Mouse (Mus musculus) B cell, adult 67 days (primary cell): ENCODE data around the gene Cdc25b. TPM values are rescaled to one million over a fixed set of nuclear protein-coding genes. Genes with fewer than 3 reads are reported as not detected.

Experiments
- total RNA-seq, 2 experiments: library from RNA; stranded (reverse); gene quantifications; 4 replicates each; pipeline ENCODE4 v1.2.4; 2023

Cdc25b gene
- total RNA-seq: 10 to 100 TPM; 79.3 to 83.2 TPM

DNA sequence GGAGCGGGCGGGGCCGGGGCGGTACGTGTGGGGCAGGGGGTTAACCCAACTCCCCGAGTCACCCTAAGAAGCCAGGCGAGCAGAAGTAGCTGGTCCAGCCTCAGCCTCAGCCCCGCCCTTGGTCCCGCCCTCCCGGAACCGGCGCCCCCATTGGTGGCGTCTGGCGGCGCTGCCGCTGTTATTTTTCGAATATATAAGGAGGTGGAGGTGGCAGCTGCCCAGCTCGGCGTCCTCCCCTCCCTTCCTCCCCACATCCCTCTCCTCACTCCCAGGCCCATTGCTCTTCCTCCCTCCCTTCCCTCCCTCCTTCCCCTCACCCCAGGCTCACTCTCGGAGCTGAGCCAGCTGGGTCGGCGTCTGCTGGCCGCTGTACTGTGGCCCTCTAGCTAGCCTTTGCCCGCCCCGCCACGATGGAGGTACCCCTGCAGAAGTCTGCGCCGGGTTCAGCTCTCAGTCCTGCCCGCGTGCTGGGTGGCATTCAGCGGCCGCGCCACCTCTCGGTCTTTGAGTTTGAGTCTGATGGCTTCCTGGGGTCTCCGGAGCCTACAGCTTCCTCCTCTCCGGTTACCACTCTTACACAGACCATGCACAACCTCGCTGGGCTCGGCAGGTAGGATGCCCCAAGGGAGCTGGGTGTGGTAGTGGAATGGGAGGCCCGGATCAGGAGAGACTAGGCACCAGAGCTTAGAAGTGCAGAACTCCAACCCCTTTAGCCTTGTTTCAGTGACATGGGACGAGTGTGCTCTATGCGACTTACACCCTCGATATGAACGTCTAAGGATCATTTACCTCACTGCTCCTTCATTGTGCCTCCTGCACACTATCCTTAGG lies at the start of gene Cdc25b, which contains the start of gene Spef1:
Gene Cdc25b, plus strand, starts transcription at position 179 of the 831 bp plus-strand sequence.
Gene Spef1, minus strand, starts transcription at position 512 of the 831 bp plus-strand sequence.

DNA sequence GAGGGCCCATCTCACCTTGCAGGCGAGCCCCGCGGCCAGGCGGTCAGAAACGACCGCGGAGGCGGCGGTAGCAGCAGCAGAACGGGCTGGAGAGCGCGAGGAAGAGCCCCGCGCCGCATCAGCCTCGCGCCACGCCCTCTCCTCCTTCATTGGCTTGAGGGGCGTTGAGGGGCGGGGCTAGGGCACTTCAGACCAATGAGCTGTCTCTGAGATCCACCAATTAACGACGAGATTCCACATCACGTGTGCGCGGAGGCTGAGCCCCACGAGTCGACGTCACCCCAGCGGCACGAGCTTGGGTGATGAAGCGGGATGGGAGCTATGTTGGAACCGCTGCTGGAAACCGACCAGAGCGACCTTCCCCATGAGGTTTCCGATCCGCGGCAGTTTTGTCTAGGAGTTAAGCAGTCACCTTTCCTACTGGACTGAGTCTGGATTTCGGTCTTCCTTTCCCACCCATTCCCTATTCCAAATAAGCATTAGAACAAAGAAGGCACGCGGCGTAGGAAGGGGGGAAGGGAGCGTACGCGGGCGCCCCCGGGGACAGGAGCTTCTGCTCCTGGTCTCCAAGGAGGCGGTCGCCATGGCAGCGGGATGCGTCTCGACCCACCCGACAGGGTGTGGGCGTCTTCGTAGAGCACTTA lies 26.7 kb upstream of the Cdc25b start, which contains the start of gene 1700037H04Rik:
Gene 1700037H04Rik, minus strand, starts transcription at position 144 of the 644 bp plus-strand sequence.

DNA sequence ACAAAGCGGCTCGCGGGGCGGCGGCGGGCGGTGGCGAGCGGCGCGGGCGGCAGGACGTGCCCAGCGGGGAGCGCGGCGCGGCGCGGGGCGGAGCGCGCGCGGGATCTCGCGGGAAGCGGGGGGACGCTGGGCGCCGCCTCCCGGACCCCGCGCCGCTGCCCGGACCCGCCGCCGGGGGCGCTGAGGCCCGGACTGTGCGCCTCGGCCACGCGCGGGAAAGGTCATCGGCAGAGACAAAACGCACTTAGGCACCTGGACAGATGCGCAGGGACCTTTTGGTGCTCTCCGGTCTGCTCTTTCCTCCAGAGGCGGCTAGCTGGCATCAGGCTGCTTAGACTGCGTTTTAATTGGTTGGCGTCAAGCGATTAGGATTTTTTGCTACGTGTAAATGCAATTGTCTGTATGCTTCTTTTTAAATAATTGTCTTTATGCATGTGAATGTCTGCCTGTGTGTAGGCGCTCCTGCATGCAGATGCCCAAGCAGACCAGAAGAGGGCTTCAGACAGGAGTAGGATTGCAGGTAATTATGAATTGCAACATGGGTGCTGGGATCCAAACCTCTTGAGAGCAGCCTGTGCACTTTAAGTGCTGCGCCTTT lies 6.7 kb upstream of the Cdc25b start, which contains the start of gene Cenpb:
Gene Cenpb, minus strand, starts transcription at position 78 of the 598 bp plus-strand sequence.

DNA sequence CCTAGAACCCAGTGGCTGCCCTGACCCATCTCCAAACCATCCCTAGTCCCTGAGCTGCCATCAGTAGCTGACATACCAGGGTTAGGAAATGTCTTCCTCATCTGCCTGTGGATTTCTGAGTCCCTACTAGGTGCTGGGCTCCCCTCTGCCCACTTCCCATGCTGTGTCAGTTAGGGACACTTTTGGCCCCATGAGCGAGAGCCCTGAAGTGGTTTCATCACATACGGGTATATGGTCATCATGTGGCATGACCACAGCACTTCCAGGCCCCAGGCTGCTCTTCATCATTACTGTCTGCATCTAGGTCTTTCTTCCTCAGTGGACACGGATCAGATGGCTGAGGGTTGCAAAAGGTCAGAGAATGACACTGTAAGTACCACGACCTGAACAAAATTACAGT lies 20.0 kb downstream of the Cdc25b start, which contains the start of gene Ap5s1:
Gene Ap5s1, plus strand, starts transcription at position 301 of the 400 bp plus-strand sequence.

DNA sequence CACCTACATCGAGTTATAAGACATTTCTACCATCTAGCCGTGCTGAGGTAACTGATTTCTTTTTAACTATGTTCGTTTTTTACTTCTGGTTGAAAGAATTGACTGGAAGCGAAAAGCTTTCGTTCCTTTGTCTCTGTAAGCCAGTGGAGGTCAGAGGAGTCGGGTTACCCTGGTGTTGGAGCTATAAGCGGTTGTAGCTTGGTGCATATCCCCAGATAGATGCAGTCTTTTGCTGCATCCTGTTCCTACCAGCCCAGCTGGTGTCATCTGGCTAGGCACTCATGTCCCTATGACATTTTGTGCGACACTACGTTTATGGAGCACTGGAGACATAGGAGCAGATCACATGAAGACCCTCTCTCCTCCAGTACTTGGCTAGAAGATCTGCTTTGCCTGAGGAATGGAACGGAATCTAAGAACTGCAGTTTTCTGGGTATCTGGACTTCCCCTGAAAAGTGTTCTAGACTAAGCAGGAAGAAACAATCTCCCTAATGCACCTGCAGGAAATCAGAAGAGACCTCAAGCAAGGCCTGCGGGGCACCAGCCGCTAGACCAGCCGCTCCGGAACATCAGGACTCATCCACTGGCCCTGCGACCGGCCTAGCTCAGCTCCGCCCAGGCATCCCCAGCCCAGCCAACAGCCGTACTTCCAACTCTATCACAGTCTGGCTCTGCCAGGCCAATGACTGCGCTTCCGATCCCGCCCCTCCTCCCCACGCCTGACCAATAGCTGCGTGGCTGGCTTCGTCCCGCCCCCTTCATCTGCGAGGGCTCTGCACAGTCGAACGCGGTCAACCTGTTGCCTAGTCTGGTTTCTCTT lies 46.8 kb downstream of the Cdc25b start, which contains the start of gene Mavs:
Gene Mavs, plus strand, starts transcription at position 757 of the 820 bp plus-strand sequence.

Other genes starting within 250 kb of the Cdc25b start
- gene Gfra4, start 143.9 kb upstream of the Cdc25b start, total RNA-seq: not detected
- not detected for gene Adam33, start 123.1 kb upstream of the Cdc25b start, total RNA-seq
- under 1 TPM in 1 of 2 experiments, not detected in 1; 0.32 TPM for gene Siglec1, start 100.2 kb upstream of the Cdc25b start, total RNA-seq
- gene Hspa12b, start 59.7 kb upstream of the Cdc25b start, total RNA-seq: under 1 TPM in 1 of 2 experiments, not detected in 1; 0.35 TPM
- gene Gm11037, start 53.5 kb upstream of the Cdc25b start, total RNA-seq: not detected
- 10 to 100 TPM; 18.4 to 18.9 TPM for gene 1700037H04Rik, start 26.9 kb upstream of the Cdc25b start, total RNA-seq
- 10 to 100 TPM; 22.2 to 28.5 TPM for gene Cenpb, start 6.9 kb upstream of the Cdc25b start, total RNA-seq
- 1 to 10 TPM; 1.2 to 1.7 TPM for gene Spef1, start 333 bp downstream of the Cdc25b start, total RNA-seq
- gene Ap5s1, start 20.1 kb downstream of the Cdc25b start, total RNA-seq: 10 to 100 TPM; 12.0 to 12.6 TPM
- 10 to 100 TPM; 28.4 to 43.4 TPM for gene Mavs, start 47.1 kb downstream of the Cdc25b start, total RNA-seq
- 10 to 100 TPM; 74.5 to 75.2 TPM for gene Pank2, start 75.5 kb downstream of the Cdc25b start, total RNA-seq
- gene Rnf24, start 165.9 kb downstream of the Cdc25b start, total RNA-seq: 1 to 10 TPM; 4.3 to 4.4 TPM